Mouse (Mus musculus): ENCODE measurements at regions not wholly inside any gene's neighbourhood (a gene's known extent, or its start where the extent isn't known, plus 50 kb on each side); places are given as distances from the start of the nearest gene placed in this dataset.

DNA sequence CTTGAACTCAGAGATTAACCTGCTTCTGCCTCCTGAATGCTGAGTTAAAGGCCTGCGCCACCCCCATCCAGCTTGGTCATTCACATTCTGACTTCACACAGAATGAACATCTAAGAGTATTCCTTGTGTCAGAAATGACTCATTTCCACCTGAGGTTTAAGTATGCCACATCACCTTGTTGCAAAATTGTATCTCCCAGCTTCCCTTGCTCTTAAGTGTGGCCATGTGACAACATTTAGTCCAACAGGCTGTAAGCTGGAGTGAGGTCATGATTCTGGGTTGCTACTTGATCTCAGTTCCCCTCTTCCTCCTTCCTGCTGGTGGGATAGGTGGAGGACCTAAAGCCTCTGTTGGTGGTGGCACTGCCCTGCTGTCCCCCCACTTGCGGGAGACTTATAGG, 131.0 kb downstream of the Mtx2 start:
- no peak overlapping the region for H3K27ac ChIP-seq
- no peaks in the 10 kb centered on the region for H3K36me3 ChIP-seq
- no peak overlapping the region for H3K4me3 ChIP-seq
- 89% methylated on average over 2 of the region's 2 CpGs for WGBS
- no peak overlapping the region for H3K4me2 ChIP-seq
- no peak for ATAC-seq (replicated peaks; ENCODE audit: insufficient number of reproducible peaks, insufficient read depth, low FRiP score, low read depth)
- no peaks in the 10 kb centered on the region; the same call in 1 of the 2 replicates for H3K9me3 ChIP-seq (replicated peaks)
- no peak overlapping the region for H3K9ac ChIP-seq
- H3K4me1 ChIP-seq (replicated peaks) = no peaks in the 10 kb centered on the region
- peaks cover 3% of the 10 kb centered on the region; the same call in 1 of the 2 replicates for H3K27me3 ChIP-seq

DNA sequence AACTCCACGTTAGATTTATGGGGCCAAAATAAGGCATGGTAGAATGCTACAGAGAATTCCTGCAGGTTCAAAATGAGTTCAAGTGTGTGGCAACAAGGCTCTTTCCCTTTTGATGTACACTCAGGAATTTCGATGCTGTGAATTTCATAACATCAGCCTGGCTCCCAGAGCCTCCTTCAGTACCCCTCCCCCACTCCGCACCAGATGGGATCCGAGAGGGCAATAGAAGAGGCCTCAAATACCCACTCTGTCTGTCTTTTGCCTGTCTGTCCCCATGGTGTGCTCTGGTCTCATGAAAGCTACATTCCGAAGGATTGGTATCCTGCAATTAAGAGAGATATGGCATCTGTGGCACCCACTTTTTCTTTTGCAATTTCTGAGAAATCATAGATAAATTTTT, 134.3 kb downstream of the Mtx2 start:
- H3K4me2 ChIP-seq = no peak overlapping the region
- ATAC-seq (replicated peaks; ENCODE audit: insufficient number of reproducible peaks, insufficient read depth, low FRiP score, low read depth) = no peak

DNA sequence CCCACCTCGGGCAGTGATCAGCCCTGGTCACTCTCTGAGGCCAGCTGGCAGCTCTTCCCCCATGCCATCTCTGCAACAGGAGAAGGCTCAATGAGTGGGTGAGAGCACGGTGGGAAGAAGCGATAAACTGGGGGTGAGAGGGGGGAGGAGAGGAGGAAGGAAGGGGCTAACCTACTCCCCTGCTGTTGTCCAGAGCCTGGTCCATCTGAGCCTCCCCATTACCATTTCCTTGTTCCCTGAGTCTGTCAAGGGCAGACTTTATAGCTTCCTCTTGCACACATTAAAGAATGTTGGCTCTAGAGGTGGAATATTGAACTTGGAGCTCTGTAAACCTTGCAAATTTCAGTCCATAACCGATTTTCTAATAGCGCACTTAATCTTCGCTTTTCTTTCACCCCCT, 136.8 kb downstream of the Mtx2 start:
- Histone ChIP-seq H3K9ac (no peak overlapping the region), H3K36me3 (no peaks in the 10 kb centered on the region), H3K4me3 (no peak overlapping the region), H3K27me3 (peaks cover 3% of the 10 kb centered on the region; the same call in 1 of the 2 replicates), H3K4me2 (no peak overlapping the region), H3K4me1 (replicated peaks) (peaks cover 9% of the 10 kb centered on the region), H3K27ac (no peak overlapping the region), H3K9me3 (replicated peaks) (no peaks in the 10 kb centered on the region)
- 84% methylated on average over 6 of the region's 6 CpGs for WGBS
- ATAC-seq (replicated peaks; ENCODE audit: insufficient number of reproducible peaks, insufficient read depth, low FRiP score, low read depth) = no peak

More for the DNA sequence above, 134.3 kb downstream of the Mtx2 start:
- 62% methylated on average over 5 of the region's 5 CpGs for WGBS
- H3K9ac ChIP-seq = no peak overlapping the region
- peaks cover under 1% of the 10 kb centered on the region; the same call in 1 of the 2 replicates for H3K4me1 ChIP-seq (replicated peaks)
- no peak overlapping the region for H3K27ac ChIP-seq
- no peaks in the 10 kb centered on the region for H3K36me3 ChIP-seq
- no peak overlapping the region for H3K4me3 ChIP-seq
- no peaks in the 10 kb centered on the region for H3K9me3 ChIP-seq (replicated peaks)
- H3K27me3 ChIP-seq = peaks cover 3% of the 10 kb centered on the region; the same call in 1 of the 2 replicates

DNA sequence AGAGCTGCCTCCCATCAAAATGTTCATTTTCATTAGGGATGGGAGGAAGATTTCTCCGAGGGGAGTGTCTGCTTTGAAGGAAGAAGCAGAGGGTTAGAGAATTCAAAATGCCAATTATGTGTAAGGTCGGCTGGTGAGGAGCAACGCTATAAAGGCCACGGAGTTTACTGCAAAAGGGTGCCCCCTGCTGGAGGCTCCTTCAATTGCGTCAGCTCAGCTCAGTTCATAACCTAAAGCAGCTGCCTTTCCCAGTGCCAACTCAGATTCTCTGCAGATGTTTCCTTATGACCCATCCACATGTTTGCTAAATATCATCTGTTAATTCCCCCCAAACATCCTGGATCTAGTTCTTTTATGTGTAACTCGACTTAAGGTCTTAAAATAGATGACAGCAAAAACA, 138.8 kb downstream of the Mtx2 start:
- Histone ChIP-seq H3K9ac (no peak overlapping the region), H3K4me2 (no peak overlapping the region), H3K36me3 (no peaks in the 10 kb centered on the region), H3K4me1 (replicated peaks) (peaks cover 9% of the 10 kb centered on the region), H3K27ac (no peak overlapping the region), H3K9me3 (replicated peaks) (no peaks in the 10 kb centered on the region), H3K4me3 (no peak overlapping the region), H3K27me3 (peaks cover 3% of the 10 kb centered on the region; the same call in 1 of the 2 replicates)
- peak; percentile 53; the same call in 1 of the 2 replicates for ATAC-seq (replicated peaks; ENCODE audit: insufficient number of reproducible peaks, insufficient read depth, low FRiP score, low read depth)
- under 1% methylated on average over 6 of the region's 6 CpGs for WGBS

DNA sequence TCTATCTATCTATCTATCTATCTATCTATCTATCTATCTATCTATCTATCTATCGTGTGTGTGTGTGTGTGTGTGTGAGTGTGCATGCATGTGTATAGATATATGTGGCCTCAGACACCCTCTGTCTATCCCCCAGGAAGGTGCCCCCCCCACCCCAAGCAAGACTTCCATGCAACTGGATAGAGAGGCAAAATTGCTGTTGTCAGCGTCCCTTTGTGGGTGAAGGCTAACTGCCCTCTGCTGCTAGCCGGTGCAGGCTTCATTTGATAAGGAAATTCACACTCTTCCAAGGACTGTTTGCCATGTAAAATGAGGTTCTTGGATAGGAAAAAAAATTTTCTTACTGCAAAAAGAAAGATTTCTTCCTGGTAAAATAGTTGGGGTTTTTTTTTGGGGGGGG, 139.4 kb downstream of the Mtx2 start:
- Histone ChIP-seq H3K4me2 (no peak overlapping the region), H3K4me1 (replicated peaks) (peaks cover 9% of the 10 kb centered on the region), H3K36me3 (no peaks in the 10 kb centered on the region), H3K4me3 (no peak overlapping the region), H3K27me3 (peaks cover 3% of the 10 kb centered on the region; the same call in 1 of the 2 replicates), H3K27ac (no peak overlapping the region; the same call in 1 of the 2 replicates), H3K9me3 (replicated peaks) (no peaks in the 10 kb centered on the region), H3K9ac (no peak overlapping the region)
- no peak for ATAC-seq (replicated peaks; ENCODE audit: insufficient number of reproducible peaks, insufficient read depth, low FRiP score, low read depth)
- 35% methylated on average over 3 of the region's 3 CpGs for WGBS

DNA sequence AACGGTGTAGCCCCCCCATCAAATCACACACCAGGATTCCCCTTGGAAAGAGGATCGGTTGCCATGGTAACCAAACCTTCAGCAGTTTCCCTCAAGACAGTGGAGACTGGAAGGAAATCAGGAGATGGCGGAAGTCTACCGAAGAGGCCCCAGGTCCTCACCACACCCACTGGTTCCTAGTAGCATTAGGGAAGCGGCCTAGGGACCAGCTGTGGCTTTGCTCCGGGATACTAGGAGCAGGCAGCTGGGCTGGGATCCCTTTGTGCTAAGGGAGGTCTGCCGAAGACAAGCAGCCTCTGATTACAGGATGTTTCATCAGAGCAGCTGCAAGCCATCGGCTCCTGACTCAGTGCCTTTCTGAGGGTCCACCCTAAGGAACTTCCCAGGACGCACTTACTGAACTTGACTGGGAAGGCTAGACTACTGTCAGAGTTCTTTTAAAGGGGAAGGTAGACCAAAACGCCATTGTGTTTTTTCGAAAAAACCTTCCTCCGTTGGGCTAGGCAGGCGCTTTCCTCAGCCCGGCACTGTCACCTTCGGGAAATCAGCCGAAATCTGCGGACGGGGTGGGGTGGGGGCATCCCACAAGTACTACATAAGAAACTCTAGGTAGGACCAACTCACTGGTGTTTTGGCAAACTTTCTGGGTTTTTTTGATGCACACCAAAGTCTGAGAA, 139.9 kb downstream of the Mtx2 start:
- peak; percentile 62; the same call in 1 of the 2 replicates for ATAC-seq (replicated peaks; ENCODE audit: insufficient number of reproducible peaks, insufficient read depth, low FRiP score, low read depth)
- Histone ChIP-seq H3K9ac (no peak overlapping the region), H3K4me1 (replicated peaks) (peaks cover 9% of the 10 kb centered on the region), H3K4me3 (no peak overlapping the region), H3K27ac (no peak overlapping the region; the same call in 1 of the 2 replicates), H3K36me3 (no peaks in the 10 kb centered on the region), H3K4me2 (0 out of 2 replicates have a peak overlapping the region, but pooled peaks have one; percentile 23), H3K27me3 (peaks cover 3% of the 10 kb centered on the region; the same call in 1 of the 2 replicates), H3K9me3 (replicated peaks) (no peaks in the 10 kb centered on the region)
- 32% methylated on average over 18 of the region's 18 CpGs for WGBS

DNA sequence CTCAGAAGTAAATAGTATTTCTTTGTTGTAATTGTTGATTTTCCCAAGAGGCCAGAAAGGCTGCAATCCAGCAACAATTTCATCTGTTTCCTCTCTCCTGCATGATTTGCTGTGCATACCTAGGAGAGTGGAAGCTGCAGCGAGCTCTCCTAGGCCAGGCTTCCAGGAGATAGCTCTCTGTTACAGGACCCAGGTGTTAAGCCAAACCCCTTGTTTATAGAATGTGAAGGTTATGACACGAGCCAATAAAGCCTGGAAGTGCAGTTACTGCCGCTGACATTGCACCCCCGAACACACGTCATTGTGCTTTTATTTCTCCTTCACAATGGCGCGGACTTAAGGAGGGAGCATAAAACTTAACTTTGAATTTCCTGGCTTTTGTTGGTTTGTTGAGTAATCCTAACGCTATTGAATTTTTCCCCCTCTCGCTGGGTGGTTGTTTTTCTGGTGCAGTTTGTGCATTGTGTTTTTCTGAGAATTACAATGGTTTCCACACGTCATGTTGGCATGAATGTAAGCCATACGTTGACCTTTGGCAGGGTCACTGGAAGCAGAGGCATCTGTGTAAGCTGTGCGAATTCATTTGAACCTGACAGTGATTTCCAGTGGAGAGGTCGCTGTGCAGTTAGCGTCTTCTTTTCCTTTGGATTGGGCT, 145.1 kb downstream of the Mtx2 start:
- 61% methylated on average over 14 of the region's 14 CpGs for WGBS
- Histone ChIP-seq H3K27ac (peak overlapping the region; percentile 61), H3K9ac (no peak overlapping the region), H3K27me3 (no peaks in the 10 kb centered on the region), H3K4me1 (replicated peaks) (peaks cover 2% of the 10 kb centered on the region; the same call in 1 of the 2 replicates), H3K36me3 (no peaks in the 10 kb centered on the region), H3K4me2 (no peak overlapping the region), H3K4me3 (no peak overlapping the region), H3K9me3 (replicated peaks) (no peaks in the 10 kb centered on the region)
- ATAC-seq (replicated peaks; ENCODE audit: insufficient number of reproducible peaks, insufficient read depth, low FRiP score, low read depth) = no peak; the same call in 1 of the 2 replicates

DNA sequence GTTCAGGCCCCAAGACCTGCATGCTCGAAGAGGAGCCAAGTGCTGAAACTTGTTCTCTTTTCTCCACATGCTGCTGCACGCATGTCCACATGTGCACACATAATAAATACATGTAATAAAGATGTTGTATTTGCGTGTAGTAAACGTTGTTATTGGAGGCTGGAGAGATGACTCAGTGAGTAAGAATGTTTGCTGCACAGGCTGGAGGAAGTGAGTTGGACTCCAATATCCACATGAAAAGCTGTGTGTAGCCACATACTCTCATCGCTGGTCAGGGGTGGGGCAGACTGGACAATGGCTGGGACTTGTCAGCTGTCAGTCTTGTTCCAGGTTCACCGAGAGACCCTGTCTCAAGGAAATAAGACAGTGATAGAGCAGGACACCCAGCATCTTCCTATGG, 147.8 kb downstream of the Mtx2 start:
- 0 out of 2 replicates have a peak, but pooled peaks cover 2% of the 10 kb centered on the region for H3K4me1 ChIP-seq (replicated peaks)
- H3K9ac ChIP-seq = no peak overlapping the region
- no peak overlapping the region for H3K27ac ChIP-seq
- 60% methylated on average over 6 of the region's 6 CpGs for WGBS
- no peaks in the 10 kb centered on the region for H3K36me3 ChIP-seq
- H3K4me3 ChIP-seq = no peak overlapping the region
- H3K9me3 ChIP-seq (replicated peaks) = no peaks in the 10 kb centered on the region
- no peak for ATAC-seq (replicated peaks; ENCODE audit: insufficient number of reproducible peaks, insufficient read depth, low FRiP score, low read depth)
- H3K27me3 ChIP-seq = no peaks in the 10 kb centered on the region
- no peak overlapping the region for H3K4me2 ChIP-seq

DNA sequence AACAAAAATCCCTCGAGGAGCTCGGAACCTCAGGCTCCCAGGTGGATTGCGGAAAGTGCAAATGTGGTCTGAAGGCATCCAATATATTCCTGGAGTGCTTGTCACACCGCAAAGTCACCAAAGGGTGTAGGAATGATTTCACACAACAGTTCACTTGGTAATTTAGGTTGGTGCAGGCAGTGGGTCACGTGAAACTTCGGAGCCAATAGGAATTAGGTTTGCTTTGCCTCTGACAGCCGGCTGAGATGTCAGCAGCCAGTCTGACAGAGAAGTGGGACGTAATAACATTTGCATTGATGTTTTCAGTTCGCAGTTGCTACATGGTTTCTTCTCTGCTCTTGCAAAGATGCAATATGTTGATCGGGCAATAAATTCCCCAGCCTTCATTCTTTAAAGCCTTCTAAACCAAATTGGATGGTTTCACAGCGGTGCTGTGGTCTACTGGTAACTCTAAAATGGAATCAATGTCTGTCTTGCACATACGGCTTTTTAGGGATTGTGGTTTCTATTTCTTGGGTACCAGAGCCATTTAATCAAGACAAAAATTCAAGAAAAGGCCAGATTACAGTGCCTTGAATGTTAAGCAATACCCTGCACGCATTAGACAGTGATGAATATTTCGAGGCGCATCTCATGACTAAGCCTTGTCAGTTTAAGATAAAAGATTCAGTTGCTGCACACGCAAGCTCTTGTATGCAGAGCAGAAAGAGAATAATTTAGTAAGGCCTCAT, 149.2 kb downstream of the Mtx2 start:
- no peaks in the 10 kb centered on the region for H3K36me3 ChIP-seq
- H3K27me3 ChIP-seq = no peaks in the 10 kb centered on the region
- H3K9ac ChIP-seq = no peak overlapping the region
- 0 out of 2 replicates have a peak, but pooled peaks cover 2% of the 10 kb centered on the region for H3K4me1 ChIP-seq (replicated peaks)
- H3K4me2 ChIP-seq = peak overlapping the region; percentile 34
- H3K4me3 ChIP-seq = peak overlapping the region; percentile 3; the same call in 1 of the 2 replicates
- no peak for ATAC-seq (replicated peaks; ENCODE audit: insufficient number of reproducible peaks, insufficient read depth, low FRiP score, low read depth)
- WGBS = 60% methylated on average over 16 of the region's 16 CpGs
- H3K9me3 ChIP-seq (replicated peaks) = no peaks in the 10 kb centered on the region
- H3K27ac ChIP-seq = no peak overlapping the region

DNA sequence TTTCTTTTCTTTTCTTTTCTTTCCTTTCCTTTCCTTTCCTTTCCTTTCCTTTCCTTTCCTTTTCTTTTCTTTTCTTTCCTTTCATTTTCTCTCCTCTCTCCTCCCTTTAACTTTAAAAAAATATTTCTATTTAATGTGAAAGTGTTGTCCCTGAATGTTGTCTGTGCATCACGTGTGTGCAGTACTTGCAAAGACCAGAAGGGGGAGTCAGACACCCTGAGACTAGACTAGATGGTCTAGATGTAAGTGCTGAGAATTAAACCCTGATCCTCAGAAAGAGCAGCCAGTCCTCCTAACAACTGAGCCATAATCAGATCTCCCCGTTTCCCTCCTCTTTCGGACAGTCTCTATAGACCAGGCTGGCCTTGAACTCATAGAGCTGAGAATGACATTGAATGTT, 151.7 kb downstream of the Mtx2 start:
- no peak overlapping the region for H3K9ac ChIP-seq
- H3K27ac ChIP-seq = no peak overlapping the region
- H3K4me1 ChIP-seq (replicated peaks) = 0 out of 2 replicates have a peak, but pooled peaks cover 2% of the 10 kb centered on the region
- no peak for ATAC-seq (replicated peaks; ENCODE audit: insufficient number of reproducible peaks, insufficient read depth, low FRiP score, low read depth)
- no peak overlapping the region for H3K4me2 ChIP-seq
- H3K4me3 ChIP-seq = no peak overlapping the region
- H3K27me3 ChIP-seq = no peaks in the 10 kb centered on the region
- no peaks in the 10 kb centered on the region for H3K36me3 ChIP-seq
- WGBS = 92% methylated on average over 3 of the region's 3 CpGs
- H3K9me3 ChIP-seq (replicated peaks) = no peaks in the 10 kb centered on the region

DNA sequence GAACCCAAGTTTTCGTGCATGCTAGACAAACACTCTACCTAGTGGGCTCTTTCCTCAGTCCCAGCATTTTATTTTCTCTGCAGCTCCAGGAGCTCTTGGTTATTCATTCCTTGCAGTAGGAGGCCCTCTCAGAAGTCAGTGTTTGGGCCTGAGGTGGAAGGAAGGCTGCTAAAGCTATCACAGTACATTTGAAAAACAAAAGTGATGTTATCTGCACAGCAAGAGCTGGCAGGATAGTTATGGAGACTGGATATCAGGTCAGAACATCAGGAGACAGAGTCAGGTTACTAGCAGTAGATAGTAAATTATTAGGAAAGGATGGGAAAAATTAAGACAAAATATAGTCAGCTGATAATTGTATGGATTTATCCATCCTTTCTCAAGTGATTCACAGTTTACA, 152.2 kb downstream of the Mtx2 start:
- Histone ChIP-seq H3K27me3 (no peaks in the 10 kb centered on the region), H3K27ac (no peak overlapping the region), H3K9me3 (replicated peaks) (no peaks in the 10 kb centered on the region), H3K9ac (no peak overlapping the region), H3K36me3 (no peaks in the 10 kb centered on the region), H3K4me3 (no peak overlapping the region), H3K4me1 (replicated peaks) (0 out of 2 replicates have a peak, but pooled peaks cover 2% of the 10 kb centered on the region), H3K4me2 (no peak overlapping the region)
- ATAC-seq (replicated peaks; ENCODE audit: insufficient number of reproducible peaks, insufficient read depth, low FRiP score, low read depth) = no peak
- 89% methylated on average over 1 of the region's 1 CpGs for WGBS
